Mouse (Mus musculus) adrenal gland, postnatal 25 days (tissue): Measurements from ENCODE around the gene Zbtb21. TPM values are rescaled to one million over a fixed set of nuclear protein-coding genes. Genes with fewer than 3 reads are reported as not detected.
"Not testable (repeated sequence)": the region's sequence is repeated elsewhere in the genome, so short reads cannot be mapped to it uniquely, and the experiment has no call there.

Experiments used
- DNase-seq: peaks from one replicate; pipeline ENCODE4 v3.0.0; 2021; ENCODE audit warnings: mixed read lengths
- long read RNA-seq: library from polyadenylated mRNA; stranded (forward); transcript quantifications from one replicate; pipeline ENCODE4 v2.0.0, GENCODE M21; 2021
- total RNA-seq: library from RNA; stranded (reverse); gene quantifications from 2 replicates; pipeline ENCODE4 v1.2.3, GENCODE M21; 2021

Zbtb21 gene
- total RNA-seq = 35.4 and 35.6 TPM in 2 replicates
- long read RNA-seq, full-length matches to known transcripts = 4 of 14 reads
- long read RNA-seq, partial matches to known transcripts = 0 of 14 reads
- long read RNA-seq, other reads (novel, unspliced or antisense) = 10 of 14 reads

GRCm38 (mm10) chr16:97962151-97962948 is at the start of gene Zbtb21, which contains the start of gene C2cd2:
Gene Zbtb21, minus strand, starts transcription at chr16:97962622.
Gene C2cd2, minus strand, starts transcription at chr16:97962598.
- peak; percentile 98 for DNase-seq

GRCm38 (mm10) chr16:97997383-97997731 is 34.9 kb upstream of the Zbtb21 start:
- not testable (repeated sequence) for DNase-seq

- peak; percentile 81 for DNase-seq
Measured at GRCm38 (mm10) chr16:97996616-97997382, 34.4 kb upstream of the Zbtb21 start, which contains the start of gene B230307C23Rik. Gene B230307C23Rik, plus strand, starts transcription at chr16:97997315.

GRCm38 (mm10) chr16:97995849-97996615 is 33.6 kb upstream of the Zbtb21 start:
- peak; percentile 47 for DNase-seq

- DNase-seq = not testable (repeated sequence)
Measured at GRCm38 (mm10) chr16:97992477-97992876, 30.1 kb upstream of the Zbtb21 start.

- no peak for DNase-seq
Measured at GRCm38 (mm10) chr16:97991517-97991916, 29.1 kb upstream of the Zbtb21 start.

- no peak for DNase-seq
Measured at GRCm38 (mm10) chr16:97984589-97984988, 22.2 kb upstream of the Zbtb21 start.

GRCm38 (mm10) chr16:97981362-97981761 is 18.9 kb upstream of the Zbtb21 start:
- DNase-seq = no peak

- DNase-seq = no peak
Measured at GRCm38 (mm10) chr16:97977722-97978121, 15.3 kb upstream of the Zbtb21 start.

GRCm38 (mm10) chr16:97977277-97977676 is 14.9 kb upstream of the Zbtb21 start:
- no peak for DNase-seq

- no peak for DNase-seq
Measured at GRCm38 (mm10) chr16:97963956-97964540, 1.6 kb upstream of the Zbtb21 start.

- DNase-seq = peak; percentile 9
Measured at GRCm38 (mm10) chr16:97961381-97962150, 856 bp downstream of the Zbtb21 start.

GRCm38 (mm10) chr16:97960348-97960747 is 2.1 kb downstream of the Zbtb21 start:
- no peak for DNase-seq

- DNase-seq = no peak
Measured at GRCm38 (mm10) chr16:97958401-97958973, 3.9 kb downstream of the Zbtb21 start.

GRCm38 (mm10) chr16:97957626-97958025 is 4.8 kb downstream of the Zbtb21 start:
- DNase-seq = no peak

- DNase-seq = no peak
Measured at GRCm38 (mm10) chr16:97956011-97956410, 6.4 kb downstream of the Zbtb21 start.

- no peak for DNase-seq
Measured at GRCm38 (mm10) chr16:97953300-97953699, 9.1 kb downstream of the Zbtb21 start.

- DNase-seq = no peak
Measured at GRCm38 (mm10) chr16:97952801-97953200, 9.6 kb downstream of the Zbtb21 start.

GRCm38 (mm10) chr16:97952371-97952770 is 10.1 kb downstream of the Zbtb21 start:
- no peak for DNase-seq

- DNase-seq = no peak
Measured at GRCm38 (mm10) chr16:97950061-97950460, 12.4 kb downstream of the Zbtb21 start.

GRCm38 (mm10) chr16:97948836-97949235 is 13.6 kb downstream of the Zbtb21 start:
- no peak for DNase-seq
